Mouse (Mus musculus): ENCODE data around the gene Clstn3.
"Not testable (repeated sequence)": the region's sequence is repeated elsewhere in the genome, so short reads cannot be mapped to it uniquely, and the experiment has no call there.

Clstn3 gene

GRCm38 (mm10) chr6:124414150-124414926 lies 50.3 kb downstream of the Clstn3 start:
- in situ Hi-C loops (cut with MboI, MseI), result no loop called here

DNA sequence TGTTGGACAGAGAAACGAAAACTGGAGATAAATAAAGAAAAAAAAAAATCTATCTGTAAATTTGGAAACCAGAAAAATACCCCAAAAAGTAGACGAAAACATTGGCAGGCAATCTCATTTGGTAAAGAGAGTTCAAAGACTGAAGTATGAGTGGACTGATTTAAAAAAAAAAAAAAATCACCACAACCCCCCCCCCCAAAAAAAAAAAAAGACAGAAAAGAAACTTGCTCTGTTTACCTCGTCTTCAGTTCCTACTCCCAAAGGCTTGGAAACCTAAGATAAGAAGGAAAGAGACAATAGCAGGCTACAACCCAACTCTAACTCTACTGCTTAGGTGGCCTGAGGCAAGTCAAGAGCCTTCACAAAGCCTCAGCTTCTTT lies 50.8 kb downstream of the Clstn3 start:
- in situ Hi-C loops (cut with MboI, MseI), result no loop called here

DNA sequence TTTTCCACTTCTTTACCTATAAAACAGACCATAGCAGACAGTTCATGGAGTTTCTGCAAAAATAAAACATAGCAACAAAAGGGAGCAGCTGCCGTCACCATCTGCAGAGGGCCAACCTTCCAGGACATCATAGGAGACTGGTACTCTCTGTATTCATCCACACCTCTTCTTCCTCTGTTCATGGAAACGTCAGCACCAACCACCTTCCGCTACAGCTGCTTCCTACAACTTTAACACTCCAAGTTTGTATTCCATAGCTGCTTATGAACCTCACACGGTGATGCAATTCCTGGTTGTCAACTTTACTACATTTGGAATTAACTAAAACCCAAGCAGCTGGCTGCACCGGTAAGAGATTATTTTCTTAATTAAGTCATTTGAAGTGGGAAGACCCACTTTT lies 56.2 kb downstream of the Clstn3 start:
- in situ Hi-C loops (cut with MboI, MseI), result no loop called here

DNA sequence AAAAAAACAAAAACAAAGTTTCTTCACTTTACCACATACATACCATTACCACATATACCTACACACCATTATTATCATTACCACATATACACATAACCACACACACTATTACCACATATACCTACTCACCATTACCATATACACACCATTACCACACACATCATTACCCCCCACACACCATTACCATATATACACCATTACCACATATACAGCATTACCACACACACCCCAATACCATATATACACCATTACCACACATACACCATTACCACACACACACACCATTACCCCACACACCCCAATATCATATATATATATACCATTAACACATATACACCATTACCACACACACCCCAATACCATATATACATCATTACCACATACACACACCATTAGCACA lies 57.4 kb downstream of the Clstn3 start:
- in situ Hi-C loops (cut with MboI, MseI), result no loop called here

DNA sequence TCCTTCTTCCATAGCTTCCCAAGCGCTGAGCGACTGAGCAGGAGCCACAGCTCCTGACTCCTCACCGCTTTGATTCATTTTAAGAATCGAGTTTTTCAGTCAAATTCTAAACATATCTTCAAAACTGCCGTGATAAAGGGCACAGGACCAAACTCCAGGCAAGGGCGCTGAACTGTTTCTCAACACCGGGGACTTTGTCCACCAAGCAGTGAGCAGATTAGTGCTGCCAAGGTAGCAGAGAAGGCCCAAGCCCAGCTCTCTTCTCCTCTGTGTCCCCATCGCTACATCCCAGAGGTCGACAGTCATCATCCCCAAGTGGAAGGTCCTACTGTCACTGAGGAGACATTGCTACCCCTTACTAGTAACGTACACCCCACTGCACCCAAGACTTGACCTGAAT lies 58.3 kb downstream of the Clstn3 start:
- in situ Hi-C loops (cut with MboI, MseI), result no loop called here

GRCm38 (mm10) chr6:124399738-124400137 lies 64.9 kb downstream of the Clstn3 start:
- in situ Hi-C loops (cut with MboI, MseI), result no loop called here

- in situ Hi-C loops (cut with MboI, MseI), result not testable (repeated sequence)
Measured at GRCm38 (mm10) chr6:124394991-124395390, 69.6 kb downstream of the Clstn3 start.
